Mouse (Mus musculus) C2C12 (cell line): ENCODE results near the gene Prr15l.

Source experiments
- CTCF ChIP-seq: IDR thresholded peaks from one replicate; pipeline ENCODE4 v1.5.1; 2011; ENCODE audit not compliant: control insufficient read depth, insufficient read depth, insufficient read length
- FOSL1 ChIP-seq: IDR thresholded peaks from one replicate; pipeline ENCODE4 v1.8.0; 2011; ENCODE audit warnings: mild to moderate bottlenecking, low read length; ENCODE audit not compliant: poor library complexity, insufficient read depth, severe bottlenecking
- MAX ChIP-seq: IDR thresholded peaks from one replicate; pipeline ENCODE4 v1.6.1; 2011; ENCODE audit warnings: mild to moderate bottlenecking, control low read depth
- USF1 ChIP-seq: IDR thresholded peaks from one replicate; pipeline ENCODE4 v1.6.1; 2011; ENCODE audit warnings: low read depth, mild to moderate bottlenecking, control low read depth, moderate library complexity

GRCm38 (mm10) chr11:96986463-96986862 is 58.6 kb downstream of the Prr15l start:
- TF ChIP-seq CTCF = no peak
- TF ChIP-seq USF1 = no peak
- TF ChIP-seq MAX = no peak
- no peak for TF ChIP-seq FOSL1
